Mouse (Mus musculus) liver, embryonic 18 days (tissue): Measurements from ENCODE around the gene Ogfrl1. TPM values are rescaled to one million over a fixed set of nuclear protein-coding genes. Genes with fewer than 3 reads are reported as not detected.

ENCODE experiments used
- polyA plus RNA-seq: library from polyadenylated mRNA; depleted of rRNA; stranded (reverse); fragments of >200 nt; gene quantifications from 2 replicates; pipeline ENCODE4 v1.2.3, GENCODE M21; 2012; rRNA removed

Ogfrl1 gene
- 6.5 and 6.8 TPM in 2 replicates for polyA plus RNA-seq

GRCm38 (mm10) chr1:23397623-23398022 lies at the start of gene Ogfrl1:
TSS of gene Ogfrl1 (minus strand) at chr1:23397772.

